Mouse (Mus musculus) CH12.LX (cell line): ENCODE data around the gene Pla2g4c. TPM values are rescaled to one million over a fixed set of nuclear protein-coding genes. Genes with fewer than 3 reads are reported as not detected.
"Not testable (repeated sequence)": the region's sequence is repeated elsewhere in the genome, so short reads cannot be mapped to it uniquely, and the experiment has no call there.

ENCODE experiments used
- DNase-seq: peaks from one replicate; pipeline ENCODE4 v3.0.0-alpha.2; 2013; ENCODE audit errors: extremely low read depth
- H3K27ac ChIP-seq: 2 replicates; pipeline ENCODE4 v1.5.1; 2012; ENCODE audit warnings: low read depth, mild to moderate bottlenecking, control low read depth, moderate library complexity; ENCODE audit not compliant: insufficient read depth
- H3K27me3 ChIP-seq: replicated peaks from 2 replicates; pipeline ENCODE3; 2012; ENCODE audit warnings: inconsistent platforms
- H3K36me3 ChIP-seq, 2 experiments: replicated peaks in 1 of 2; 2 replicates each; pipeline versions ENCODE3 to v1.6.1; 2012; ENCODE audit warnings: inconsistent platforms in 1 of 2, low read length in 1 of 2, mild to moderate bottlenecking in 1 of 2, mixed read lengths in 1 of 2, moderate library complexity in 1 of 2; ENCODE audit not compliant: control insufficient read depth in 1 of 2, insufficient read depth in 1 of 2
- H3K4me1 ChIP-seq, 2 experiments: 2 replicates each; pipeline ENCODE4 v1.6.1; 2012; ENCODE audit warnings: inconsistent platforms in 1 of 2, moderate library complexity in 1 of 2; ENCODE audit not compliant: insufficient read depth in 2 of 2, control insufficient read depth in 1 of 2
- H3K4me2 ChIP-seq: 2 replicates; pipeline ENCODE4 v1.6.1; 2012; ENCODE audit warnings: low read depth, mild to moderate bottlenecking, control low read depth; ENCODE audit not compliant: poor library complexity, insufficient read depth, severe bottlenecking
- H3K4me3 ChIP-seq, 3 experiments: fragments of 150-350 bp in 1 of 3; sonication (generic) in 1 of 3; replicated peaks in 1 of 3; 2 replicates each; pipeline versions ENCODE3 to v1.5.1; 2011 to 2012; ENCODE audit warnings: low read depth in 2 of 3, low read length in 2 of 3, mild to moderate bottlenecking in 2 of 3, moderate library complexity in 2 of 3, control low read depth in 1 of 3, improper control_type of control experiment in 1 of 3, inconsistent platforms in 1 of 3, mixed read lengths in 1 of 3; ENCODE audit not compliant: poor library complexity in 1 of 3
- H3K79me2 ChIP-seq: replicated peaks from 2 replicates; pipeline ENCODE4 v1.6.1; 2012; ENCODE audit warnings: mild to moderate bottlenecking, moderate library complexity; ENCODE audit not compliant: control insufficient read depth, poor library complexity, insufficient read depth, severe bottlenecking; ENCODE audit errors: extremely low read depth
- H3K9ac ChIP-seq: 2 replicates; pipeline ENCODE4 v1.6.1; 2012; ENCODE audit warnings: low read depth, mild to moderate bottlenecking, control low read depth, moderate library complexity; ENCODE audit not compliant: insufficient read depth
- H3K9me3 ChIP-seq: replicated peaks from 2 replicates; pipeline ENCODE3; 2012; ENCODE audit warnings: low read length, inconsistent platforms, mixed read lengths
- CTCF ChIP-seq, 2 experiments: IDR thresholded peaks in 1 of 2; conservative IDR thresholded peaks in 1 of 2; 2 replicates each; pipeline ENCODE4 v1.5.1; 2011 to 2012; ENCODE audit warnings: low read depth in 2 of 2, low read length in 2 of 2, improper control_type of control experiment in 1 of 2, inconsistent platforms in 1 of 2, mild to moderate bottlenecking in 1 of 2, moderate library complexity in 1 of 2
- ETS1 ChIP-seq: conservative IDR thresholded peaks from 2 replicates; pipeline ENCODE4 v1.6.1; 2012; ENCODE audit warnings: low read depth, mild to moderate bottlenecking, inconsistent platforms, low read length, improper control_type of control experiment, moderate library complexity
- HCFC1 ChIP-seq: IDR thresholded peaks from 2 replicates; pipeline ENCODE4 v1.6.1; 2012; ENCODE audit warnings: low read depth, mild to moderate bottlenecking, inconsistent platforms, low read length, improper control_type of control experiment
- IRF4 ChIP-seq: IDR thresholded peaks from 2 replicates; pipeline ENCODE4 v1.6.1; 2014; ENCODE audit warnings: low read depth, mild to moderate bottlenecking, inconsistent platforms, low read length, improper control_type of control experiment
- JUN ChIP-seq: IDR thresholded peaks from 2 replicates; pipeline ENCODE4 v1.6.1; 2011; ENCODE audit warnings: low read depth, mild to moderate bottlenecking, low read length, improper control_type of control experiment, moderate library complexity; ENCODE audit not compliant: insufficient read depth
- MXI1 ChIP-seq: IDR thresholded peaks from 2 replicates; pipeline ENCODE4 v1.6.1; 2011; ENCODE audit warnings: mild to moderate bottlenecking, low read depth, low read length, improper control_type of control experiment
- MYC ChIP-seq: IDR thresholded peaks from 2 replicates; pipeline ENCODE4 v1.6.1; 2011; ENCODE audit warnings: low read depth, mild to moderate bottlenecking, improper control_type of control experiment, low read length
- POLR2A ChIP-seq: IDR thresholded peaks from 2 replicates; pipeline ENCODE4 v1.6.1; 2011; ENCODE audit warnings: low read depth, mild to moderate bottlenecking, improper control_type of control experiment, low read length
- POLR2AphosphoS2 ChIP-seq: IDR thresholded peaks from 2 replicates; pipeline ENCODE4 v1.6.1; 2011; ENCODE audit warnings: low read depth, low read length, improper control_type of control experiment
- RAD21 ChIP-seq: IDR thresholded peaks from 2 replicates; pipeline ENCODE4 v1.6.1; 2011; ENCODE audit warnings: low read depth, mild to moderate bottlenecking, low read length, improper control_type of control experiment, moderate library complexity
- RCOR1 ChIP-seq: conservative IDR thresholded peaks from 2 replicates; pipeline ENCODE4 v1.6.1; 2012; ENCODE audit warnings: low read depth, mild to moderate bottlenecking, inconsistent platforms, low read length, improper control_type of control experiment
- SIN3A ChIP-seq: IDR thresholded peaks from 2 replicates; pipeline ENCODE4 v1.6.1; 2012; ENCODE audit warnings: low read length, improper control_type of control experiment, inconsistent platforms
- SMC3 ChIP-seq: IDR thresholded peaks from 2 replicates; pipeline ENCODE4 v1.6.1; 2011; ENCODE audit warnings: low read depth, low read length, improper control_type of control experiment
- TBP ChIP-seq: conservative IDR thresholded peaks from 2 replicates; pipeline ENCODE4 v1.6.1; 2011; ENCODE audit warnings: low read depth, low read length, improper control_type of control experiment
- TCF12 ChIP-seq: IDR thresholded peaks from 2 replicates; pipeline ENCODE4 v1.6.1; 2014; ENCODE audit warnings: low read depth, mild to moderate bottlenecking, inconsistent platforms, low read length, improper control_type of control experiment
- UBTF ChIP-seq: IDR thresholded peaks from 2 replicates; pipeline ENCODE4 v1.6.1; 2012; ENCODE audit warnings: low read depth, mild to moderate bottlenecking, inconsistent platforms, low read length, improper control_type of control experiment, moderate library complexity
- USF1 ChIP-seq: IDR thresholded peaks from 2 replicates; pipeline ENCODE4 v1.6.1; 2014; ENCODE audit warnings: low read depth, mild to moderate bottlenecking, inconsistent platforms, low read length, improper control_type of control experiment
- USF2 ChIP-seq: conservative IDR thresholded peaks from 2 replicates; pipeline ENCODE4 v1.6.1; 2011; ENCODE audit warnings: low read depth, low read length, improper control_type of control experiment
- ZC3H11A ChIP-seq: IDR thresholded peaks from 2 replicates; pipeline ENCODE4 v1.6.1; 2012; ENCODE audit warnings: low read depth, mild to moderate bottlenecking, inconsistent platforms, low read length, improper control_type of control experiment
- ZKSCAN1 ChIP-seq: IDR thresholded peaks from 2 replicates; pipeline ENCODE4 v1.6.1; 2012; ENCODE audit warnings: low read depth, inconsistent platforms, low read length, improper control_type of control experiment, borderline replicate concordance
- dilution Hi-C: fragments of 300-500 bp; cut with MboI; formaldehyde crosslinking; loops from 2 replicates; pipeline ENCODE4 v1.14.3; 2020; ENCODE audit warnings: low sequenced_read_pairs; ENCODE audit not compliant: extremely low pct_unique_long_range_greater_than_20kb, extremely low pct_ligation_motif_present
- in situ Hi-C: fragments of 300-500 bp; cut with MboI; formaldehyde crosslinking; loops from 3 replicates; pipeline ENCODE4 v1.14.3; 2019; ENCODE audit warnings: low sequenced_read_pairs, low pct_ligation_motif_present, low pct_unique_long_range_greater_than_20kb, mixed read lengths
- polyA plus RNA-seq: library from polyadenylated mRNA; unstranded; fragments of >175 nt; gene quantifications from 2 replicates; pipeline ENCODE4 v1.2.1, GENCODE M21; 2012; ENCODE audit warnings: low read depth; ENCODE audit not compliant: insufficient read length
- total RNA-seq, 2 experiments: library from RNA; depleted of rRNA; stranded (reverse); fragments of 300-350 nt in 1 of 2; fragments of >200 nt in 1 of 2; gene quantifications; 2 replicates each; pipeline ENCODE4 v1.2.3; 2012 to 2014

Gene Pla2g4c
- total and polyA plus RNA-seq, 3 experiments = 0.17 to 1.7 (median 1.1) TPM

- TF ChIP-seq ETS1 (no peak), HCFC1 (peak; percentile 90), IRF4 (no peak; the same call in 1 of the 2 replicates), TBP (0 out of 2 replicates have a peak, but pooled peaks have one; percentile 58), USF2 (no peak), TCF12 (peak; percentile 53), USF1 (peak; percentile 35), POLR2AphosphoS2 (no peak), MYC (no peak; the same call in 1 of the 2 replicates), JUN (no peak), MXI1 (0 out of 2 replicates have a peak, but pooled peaks have one; percentile 41), POLR2A (peak; percentile 82), SMC3 (no peak), RCOR1 (no peak)
These were observed 46.1 kb upstream of the Pla2g4c start, which contains the start of gene Zswim9 (continued) for GRCm38 (mm10) chr7:13278308-13278891.

GRCm38 (mm10) chr7:13278957-13279356 lies 45.5 kb upstream of the Pla2g4c start:
- H3K27me3 ChIP-seq, dilution Hi-C loops, DNase-seq, H3K4me2 ChIP-seq, H3K9me3 ChIP-seq: not testable (repeated sequence)
- TF ChIP-seq SIN3A = 0 out of 2 replicates have a peak, but pooled peaks have one; percentile 2
- peak overlapping the region; percentile 93 for H3K9ac ChIP-seq
- peaks cover 27% of the 10 kb centered on the region for H3K79me2 ChIP-seq
- in situ Hi-C loops = loop anchor here (25.0 kb wide), 1 partner anchor 217 kb away; the partner anchor contains the start of gene Mzf1
- H3K36me3 ChIP-seq = peaks cover 29 to 71% of the 10 kb centered on the region in 2 experiments
- peak overlapping the region; percentile 41 to 98 (median 76) for H3K4me3 ChIP-seq
- peak overlapping the region; percentile 89; the same call in 1 of the 2 replicates for H3K27ac ChIP-seq
- peaks cover 9 to 19% of the 10 kb centered on the region in 2 experiments for H3K4me1 ChIP-seq

GRCm38 (mm10) chr7:13288621-13289020 lies 35.8 kb upstream of the Pla2g4c start:
- H3K36me3 ChIP-seq = peaks cover 83 to 99% of the 10 kb centered on the region in 2 experiments
- dilution Hi-C loops (no loop called here), in situ Hi-C loops (loop anchor here (25.0 kb wide), 1 partner anchor 226 kb away; the partner anchor contains the start of gene Mzf1)
- H3K27me3 ChIP-seq = no peaks in the 10 kb centered on the region
- DNase-seq = peak; percentile 18
- H3K4me3 ChIP-seq = no peak overlapping the region
- no peaks in the 10 kb centered on the region for H3K79me2 ChIP-seq
- H3K4me1 ChIP-seq = no peaks in the 10 kb centered on the region
- no peaks in the 10 kb centered on the region for H3K9me3 ChIP-seq
- TF ChIP-seq SMC3 = peak; percentile 31
- TF ChIP-seq ZKSCAN1 = no peak
- TF ChIP-seq RAD21 = peak; percentile 48
- TF ChIP-seq UBTF = no peak
- no peak for TF ChIP-seq USF2
- TF ChIP-seq ZC3H11A = no peak
- TF ChIP-seq CTCF (conservative IDR thresholded peaks at IDR 0.05 in 1 of 2, IDR thresholded peaks at IDR 0.05 in 1 of 2; ENCODE audit: low read depth in 2 of 2, low read length in 2 of 2) = peak; percentile 31 to 61; a peak in 3 of 4 replicates
- no peak overlapping the region for H3K27ac ChIP-seq
- H3K9ac ChIP-seq = no peak overlapping the region
- no peak overlapping the region for H3K4me2 ChIP-seq
